Mouse (Mus musculus) central nervous system, embryonic 18 days (tissue): ENCODE results near the gene Isl2. TPM values are rescaled to one million over a fixed set of nuclear protein-coding genes. Genes with fewer than 3 reads are reported as not detected.

Experiments
- polyA plus RNA-seq: library from polyadenylated mRNA; depleted of rRNA; stranded (reverse); fragments of >200 nt; gene quantifications from 2 replicates; pipeline ENCODE4 v1.2.3, GENCODE M21; 2012; rRNA removed

Gene Isl2
- 0.44 and 2.6 TPM in 2 replicates for polyA plus RNA-seq

DNA sequence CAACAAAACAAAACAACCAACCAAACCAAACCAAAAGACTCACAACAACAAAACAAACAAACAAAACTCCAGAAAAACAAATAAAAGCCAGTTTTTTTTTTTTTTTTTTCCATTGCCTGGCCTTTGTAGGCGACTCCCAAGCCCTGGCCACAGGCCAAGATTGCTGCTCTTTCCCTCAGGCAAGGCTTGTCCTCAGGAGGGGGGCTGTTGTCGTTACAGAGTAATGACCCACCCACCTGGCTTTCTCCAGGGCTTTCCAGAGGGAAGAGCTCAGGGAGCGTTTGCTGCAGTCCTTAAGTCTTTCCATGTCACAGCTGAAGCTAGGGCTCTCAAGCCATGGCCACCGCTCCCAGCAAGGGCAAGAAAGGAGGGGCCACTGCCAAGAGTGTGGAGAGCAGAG lies at the start of gene Isl2:
Isl2 (plus strand) TSS at position 296 of the 400 bp plus-strand sequence.

DNA sequence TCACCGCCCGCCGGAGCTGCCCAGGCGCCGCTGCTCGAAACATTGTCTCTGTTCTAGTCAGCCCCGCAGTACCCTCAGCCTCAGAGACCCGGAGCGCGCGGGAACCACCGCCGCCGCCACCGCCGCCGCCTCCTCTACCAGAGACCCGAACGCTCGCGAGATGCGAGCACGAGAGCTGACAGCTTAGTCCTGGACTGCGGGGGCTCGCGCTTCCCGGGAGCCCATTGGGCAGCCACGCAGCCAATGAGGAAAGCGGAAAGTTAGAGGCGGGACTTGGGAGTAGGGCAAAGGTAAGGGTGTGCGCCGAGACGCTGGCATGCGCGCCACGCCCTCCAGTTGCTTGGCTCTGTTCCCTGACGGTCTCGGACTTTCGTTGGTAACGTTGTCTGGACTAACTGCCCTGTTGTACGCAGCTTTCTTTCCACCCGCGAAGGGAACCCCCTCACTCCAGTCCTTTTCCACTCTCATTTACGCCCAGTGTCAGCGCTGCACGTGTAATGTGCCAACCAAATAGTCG lies 26.4 kb upstream of the Isl2 start, which contains the start of gene Etfa:
Etfa (minus strand) TSS at position 217 of the 517 bp plus-strand sequence.

Other genes with a start within 250 kb of the Isl2 start
- gene Nrg4, start 211.8 kb upstream of the Isl2 start, polyA plus RNA-seq = 0.38 and 0.62 TPM in 2 replicates
- gene Tmem266, start 211.8 kb upstream of the Isl2 start, polyA plus RNA-seq = 5.7 and 6.6 TPM in 2 replicates
- gene Etfa, start 26.4 kb upstream of the Isl2 start, polyA plus RNA-seq = 41.1 and 47.2 TPM in 2 replicates